Mouse (Mus musculus) spleen, adult 2 months (tissue): ENCODE measurements around the gene Spaca6.

Experiments used
- CTCF ChIP-seq: fragments of 200-500 bp; IDR thresholded peaks from 2 replicates; pipeline ENCODE4 v1.5.1; 2011; ENCODE audit warnings: mild to moderate bottlenecking, inconsistent platforms; ENCODE audit not compliant: insufficient read depth, insufficient read length, insufficient replicate concordance; ENCODE audit errors: extremely low read depth
- POLR2A ChIP-seq: fragments of 200-500 bp; IDR thresholded peaks from 2 replicates; pipeline ENCODE4 v1.6.1; 2011; ENCODE audit warnings: low read depth, low read length, inconsistent platforms

- TF ChIP-seq CTCF (no peak), POLR2A (no peak)
Measured at GRCm38 (mm10) chr17:17882672-17883071, 55.7 kb downstream of the Spaca6 start.
